Mouse (Mus musculus) lung, adult 2 months (tissue): Measurements from ENCODE around the gene Tmem192.

ENCODE experiments used
- CTCF ChIP-seq: fragments of 200-500 bp; IDR thresholded peaks from 2 replicates; pipeline ENCODE4 v1.5.1; 2011; ENCODE audit warnings: mild to moderate bottlenecking, low read length, control low read depth; ENCODE audit not compliant: insufficient read depth
- POLR2A ChIP-seq: fragments of 200-500 bp; IDR thresholded peaks from 2 replicates; pipeline ENCODE4 v1.6.1; 2011; ENCODE audit warnings: low read depth, mild to moderate bottlenecking, control low read depth, low read length, borderline replicate concordance; ENCODE audit errors: extremely low read depth

DNA sequence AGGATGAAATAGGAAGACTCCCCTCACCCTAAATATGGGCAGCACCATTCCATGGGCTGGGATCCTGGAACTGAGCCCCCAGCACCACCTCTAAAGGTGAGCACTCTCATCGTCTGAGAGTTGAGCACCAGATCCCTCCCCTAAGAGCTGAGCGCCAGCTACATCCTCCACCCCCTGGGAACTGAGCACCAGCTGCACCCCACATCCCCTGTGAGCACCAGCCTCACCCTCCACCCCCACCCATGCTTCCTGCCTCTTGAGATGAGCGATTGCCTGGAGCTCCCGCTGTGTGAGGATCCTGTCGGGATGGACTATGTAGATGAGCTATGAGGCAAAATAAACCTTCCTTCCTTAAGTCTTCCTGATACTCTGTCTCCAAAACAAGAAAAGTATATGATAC, 4.0 kb upstream of the Tmem192 start:
- TF ChIP-seq POLR2A, result no peak
- TF ChIP-seq CTCF, result no peak
